Mouse (Mus musculus) ES-Bruce4 (cell line): ENCODE measurements around the gene Olfr891. TPM values are rescaled to one million over a fixed set of nuclear protein-coding genes. Genes with fewer than 3 reads are reported as not detected.
"Not testable (repeated sequence)": the region's sequence is repeated elsewhere in the genome, so short reads cannot be mapped to it uniquely, and the experiment has no call there.

Experiments used
- H3K27ac ChIP-seq: 2 replicates; pipeline ENCODE4 v1.5.1; 2012; ENCODE audit warnings: low read length, inconsistent platforms; ENCODE audit not compliant: insufficient read depth
- H3K27me3 ChIP-seq: 2 replicates; pipeline ENCODE4 v1.6.1; 2012; ENCODE audit warnings: mild to moderate bottlenecking, low read length, inconsistent platforms; ENCODE audit not compliant: control insufficient read depth, poor library complexity, insufficient read depth, severe bottlenecking
- H3K36me3 ChIP-seq: 2 replicates; pipeline ENCODE4 v1.6.1; 2012; ENCODE audit warnings: inconsistent platforms, mild to moderate bottlenecking, low read length, moderate library complexity; ENCODE audit not compliant: control insufficient read depth, poor library complexity, insufficient read depth, severe bottlenecking
- H3K4me1 ChIP-seq: one replicate; pipeline ENCODE4 v1.8.1; 2011; ENCODE audit warnings: low read length; ENCODE audit not compliant: control insufficient read depth, insufficient read depth
- H3K4me3 ChIP-seq: 2 replicates; pipeline ENCODE4 v1.5.1; 2011; ENCODE audit warnings: low read depth, mild to moderate bottlenecking, low read length
- H3K9ac ChIP-seq: 2 replicates; pipeline ENCODE4 v1.6.1; 2012; ENCODE audit warnings: low read depth, mild to moderate bottlenecking, inconsistent platforms; ENCODE audit not compliant: poor library complexity, severe bottlenecking
- H3K9me3 ChIP-seq: replicated peaks from 2 replicates; pipeline ENCODE4 v1.6.1; 2012; ENCODE audit warnings: mild to moderate bottlenecking, low read length, inconsistent platforms; ENCODE audit not compliant: control insufficient read depth, poor library complexity, insufficient read depth, severe bottlenecking
- CTCF ChIP-seq: IDR thresholded peaks from one replicate; pipeline ENCODE4 v1.8.1; 2011; ENCODE audit warnings: low read depth, low read length
- EP300 ChIP-seq: IDR thresholded peaks from 2 replicates; pipeline ENCODE4 v1.6.1; 2011; ENCODE audit warnings: low read depth, low read length; ENCODE audit not compliant: insufficient read depth
- POLR2A ChIP-seq: IDR thresholded peaks from one replicate; pipeline ENCODE4 v1.8.1; 2011; ENCODE audit warnings: low read length; ENCODE audit not compliant: insufficient read depth
- polyA plus RNA-seq: library from polyadenylated mRNA; stranded (reverse); fragments of >200 nt; gene quantifications from 2 replicates; pipeline ENCODE4 v1.2.4, GENCODE M21; 2011; ENCODE audit warnings: low read depth; ENCODE audit not compliant: missing spikeins, insufficient read depth, insufficient read length

Gene Olfr891
- polyA plus RNA-seq: not detected in 2 replicates

DNA sequence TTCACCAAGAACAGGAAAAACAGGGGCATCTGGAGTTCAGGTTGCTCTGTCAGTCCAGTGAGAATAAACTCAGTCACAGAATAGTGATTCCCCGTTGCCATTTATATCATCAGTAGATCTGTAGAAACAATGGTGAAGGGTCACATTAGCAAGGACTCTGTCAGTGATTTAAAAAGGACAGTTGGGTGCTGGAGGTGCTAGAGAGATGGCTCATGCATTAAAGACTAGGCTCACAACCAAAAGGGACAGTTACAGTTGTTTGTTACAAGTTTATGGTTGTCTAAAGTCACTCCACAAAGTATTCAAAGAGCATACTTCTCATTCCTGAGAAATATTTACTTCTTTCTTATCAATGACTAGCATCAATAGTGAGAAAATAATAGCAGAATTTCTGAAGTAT is at the start of gene Olfr891:
Gene Olfr891, minus strand, starts transcription at position 101 of the 400 bp plus-strand sequence.
- Histone ChIP-seq H3K9me3 (no peaks in the 10 kb centered on the region), H3K27me3 (no peaks in the 10 kb centered on the region), H3K9ac (no peak within 1 kb of the TSS), H3K27ac (no peak within 1 kb of the TSS), H3K4me1 (no peaks in the 10 kb centered on the region), H3K4me3 (no peak within 1 kb of the TSS), H3K36me3 (no peaks in the 10 kb centered on the region)
- no peak for TF ChIP-seq EP300
- TF ChIP-seq POLR2A: no peak
- no peak for TF ChIP-seq CTCF

GRCm38 (mm10) chr9:38217755-38218154 is 37.1 kb upstream of the Olfr891 start, which contains the start of gene Olfr894:
Olfr894 (plus strand) TSS chr9:38218055.
- Histone ChIP-seq H3K27me3 (no peaks in the 10 kb centered on the region), H3K9me3 (no peaks in the 10 kb centered on the region), H3K9ac (no peak within 1 kb of the TSS), H3K4me3 (no peak within 1 kb of the TSS), H3K36me3 (no peaks in the 10 kb centered on the region), H3K4me1 (no peaks in the 10 kb centered on the region), H3K27ac (no peak within 1 kb of the TSS)
- no peak for TF ChIP-seq POLR2A

DNA sequence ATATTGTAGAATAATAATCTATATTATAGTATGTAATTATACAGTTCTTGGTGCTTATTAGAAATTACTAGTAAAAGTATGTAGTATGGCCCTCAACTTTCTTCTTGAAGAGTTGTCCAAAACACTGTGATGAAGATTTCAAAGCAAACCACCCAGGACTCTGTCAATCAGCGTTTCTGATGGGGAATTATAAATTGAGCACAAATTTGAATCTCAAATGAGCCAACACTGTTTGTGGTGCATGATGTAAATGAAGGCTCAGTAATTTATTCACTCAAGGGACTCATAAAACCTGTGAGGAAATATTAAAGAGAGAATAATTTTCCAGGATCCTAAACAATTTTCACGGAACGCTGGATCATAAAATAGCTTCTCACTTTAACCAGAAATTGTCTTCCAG is 27.4 kb upstream of the Olfr891 start, which contains the start of gene Olfr893:
Gene Olfr893, plus strand, starts transcription at position 301 of the 400 bp plus-strand sequence.
- no peak within 1 kb of the TSS for H3K9ac ChIP-seq
- H3K4me1 ChIP-seq: no peaks in the 10 kb centered on the region
- H3K36me3 ChIP-seq: no peaks in the 10 kb centered on the region
- no peaks in the 10 kb centered on the region for H3K27me3 ChIP-seq
- H3K9me3 ChIP-seq: no peaks in the 10 kb centered on the region
- TF ChIP-seq EP300 (no peak), POLR2A (no peak), CTCF (no peak)
- no peak within 1 kb of the TSS for H3K4me3 ChIP-seq
- H3K27ac ChIP-seq: no peak within 1 kb of the TSS

- H3K4me1 ChIP-seq, H3K27ac ChIP-seq, H3K27me3 ChIP-seq, H3K36me3 ChIP-seq, H3K4me3 ChIP-seq, H3K9me3 ChIP-seq, H3K9ac ChIP-seq: not testable (repeated sequence)
These were observed 12.3 kb downstream of the Olfr891 start for GRCm38 (mm10) chr9:38168341-38168740.

GRCm38 (mm10) chr9:38142217-38142616 is 38.4 kb downstream of the Olfr891 start, which contains the start of gene Olfr890:
Olfr890 (plus strand) TSS chr9:38142517.
- Histone ChIP-seq H3K4me1 (no peaks in the 10 kb centered on the region), H3K9ac (no peak within 1 kb of the TSS), H3K9me3 (no peaks in the 10 kb centered on the region), H3K36me3 (no peaks in the 10 kb centered on the region), H3K4me3 (no peak within 1 kb of the TSS), H3K27me3 (no peaks in the 10 kb centered on the region), H3K27ac (no peak within 1 kb of the TSS)
- no peak for TF ChIP-seq CTCF
- no peak for TF ChIP-seq EP300
- TF ChIP-seq POLR2A: no peak

Other genes with a start within 250 kb of the Olfr891 start
- gene Olfr881, start 189.0 kb downstream of the Olfr891 start, polyA plus RNA-seq: not detected in 2 replicates
- gene Olfr883, start 155.0 kb downstream of the Olfr891 start, polyA plus RNA-seq: not detected in 2 replicates
- gene Olfr884, start 134.3 kb downstream of the Olfr891 start, polyA plus RNA-seq: not detected in 2 replicates
- gene Olfr885, start 119.5 kb downstream of the Olfr891 start, polyA plus RNA-seq: not detected in 2 replicates
- not detected in 2 replicates for gene Olfr887, start 96.7 kb downstream of the Olfr891 start, polyA plus RNA-seq
- not detected in 2 replicates for gene Olfr888, start 72.7 kb downstream of the Olfr891 start, polyA plus RNA-seq
- not detected in 2 replicates for gene Olfr889, start 65.6 kb downstream of the Olfr891 start, polyA plus RNA-seq
- gene Olfr890, start 38.3 kb downstream of the Olfr891 start, polyA plus RNA-seq: not detected in 2 replicates
- gene Olfr893, start 27.5 kb upstream of the Olfr891 start, polyA plus RNA-seq: not detected in 2 replicates
- not detected in 2 replicates for gene Olfr894, start 37.2 kb upstream of the Olfr891 start, polyA plus RNA-seq
- gene Olfr143, start 72.0 kb upstream of the Olfr891 start, polyA plus RNA-seq: not detected in 2 replicates
- not detected in 2 replicates for gene Olfr895, start 87.0 kb upstream of the Olfr891 start, polyA plus RNA-seq
- not detected in 2 replicates for gene Olfr896-ps1, start 110.3 kb upstream of the Olfr891 start, polyA plus RNA-seq
- gene Olfr25, start 148.2 kb upstream of the Olfr891 start, polyA plus RNA-seq: not detected in 2 replicates
- 0.15 TPM in 1 of 2 replicates, not detected in the other for gene Olfr898, start 167.6 kb upstream of the Olfr891 start, polyA plus RNA-seq
- gene Olfr250, start 186.1 kb upstream of the Olfr891 start, polyA plus RNA-seq: not detected in 2 replicates
- gene Olfr251, start 196.3 kb upstream of the Olfr891 start, polyA plus RNA-seq: not detected in 2 replicates
- gene Olfr147, start 220.9 kb upstream of the Olfr891 start, polyA plus RNA-seq: not detected in 2 replicates
- not detected in 2 replicates for gene Olfr901, start 248.6 kb upstream of the Olfr891 start, polyA plus RNA-seq